Mouse (Mus musculus) midbrain, embryonic 11.5 days (tissue): ENCODE results near the gene Gm43951. TPM values are rescaled to one million over a fixed set of nuclear protein-coding genes. Genes with fewer than 3 reads are reported as not detected.
"Not testable (repeated sequence)": the region's sequence is repeated elsewhere in the genome, so short reads cannot be mapped to it uniquely, and the experiment has no call there.

Source experiments
- ATAC-seq: fragments of 200-750 bp; cut with Nextera tagmentation; 2 replicates; pipeline ENCODE4 v1.8.0; 2017; ENCODE audit warnings: moderate TSS enrichment, moderate library complexity; ENCODE audit not compliant: low FRiP score
- DNase-seq: peaks from one replicate; pipeline ENCODE4 v3.0.0; 2015; ENCODE audit warnings: low spot score; ENCODE audit errors: missing footprints
- H3K27ac ChIP-seq: fragments of 300-500 bp; sonication (generic); 2 replicates; pipeline ENCODE4 v1.5.1; 2014; ENCODE audit warnings: low read depth, low read length
- H3K27me3 ChIP-seq: fragments of 300-500 bp; sonication (generic); 2 replicates; pipeline ENCODE4 v1.6.1; 2014; ENCODE audit warnings: mild to moderate bottlenecking, low read length, moderate library complexity, mixed read lengths; ENCODE audit not compliant: control insufficient read depth, insufficient read depth
- H3K36me3 ChIP-seq: fragments of 300-500 bp; sonication (generic); 2 replicates; pipeline ENCODE4 v1.6.1; 2014; ENCODE audit warnings: mild to moderate bottlenecking, low read length, moderate library complexity, mixed read lengths; ENCODE audit not compliant: control insufficient read depth, insufficient read depth
- H3K4me1 ChIP-seq: fragments of 300-500 bp; sonication (generic); 2 replicates; pipeline ENCODE4 v1.6.1; 2014; ENCODE audit warnings: low read length; ENCODE audit not compliant: control insufficient read depth, insufficient read depth
- H3K4me2 ChIP-seq: fragments of 300-500 bp; sonication (generic); 2 replicates; pipeline ENCODE4 v1.6.1; 2014; ENCODE audit warnings: mild to moderate bottlenecking, moderate library complexity
- H3K4me3 ChIP-seq: fragments of 300-500 bp; sonication (generic); 2 replicates; pipeline ENCODE4 v1.5.1; 2014; ENCODE audit warnings: low read depth, low read length
- H3K9ac ChIP-seq: fragments of 300-500 bp; sonication (generic); 2 replicates; pipeline ENCODE4 v1.6.1; 2014; ENCODE audit warnings: low read length
- H3K9me3 ChIP-seq: fragments of 300-500 bp; sonication (generic); 2 replicates; pipeline ENCODE4 v1.6.1; 2016; ENCODE audit warnings: low read length; ENCODE audit not compliant: control insufficient read depth
- WGBS: fragments of 180-500 bp; shearing (Covaris S2); extraction: QIAGEN DNeasy Blood & Tissue Kit; methylation state at CpG from one replicate; pipeline ENCODE4 v1.1.7; 2014; 5-methylcytosine and 5-hydroxymethylcytosine counted together
- polyA plus RNA-seq: library from polyadenylated mRNA; unstranded; fragments of >200 nt; fragmentation: Nextera tagmentation; extraction: Ambion mirVana; gene quantifications from 2 replicates; pipeline ENCODE4 v1.2.1, GENCODE M21; 2014

Gm43951 gene
- polyA plus RNA-seq, 1 experiment from 2014 or later = 0.12 TPM

DNA sequence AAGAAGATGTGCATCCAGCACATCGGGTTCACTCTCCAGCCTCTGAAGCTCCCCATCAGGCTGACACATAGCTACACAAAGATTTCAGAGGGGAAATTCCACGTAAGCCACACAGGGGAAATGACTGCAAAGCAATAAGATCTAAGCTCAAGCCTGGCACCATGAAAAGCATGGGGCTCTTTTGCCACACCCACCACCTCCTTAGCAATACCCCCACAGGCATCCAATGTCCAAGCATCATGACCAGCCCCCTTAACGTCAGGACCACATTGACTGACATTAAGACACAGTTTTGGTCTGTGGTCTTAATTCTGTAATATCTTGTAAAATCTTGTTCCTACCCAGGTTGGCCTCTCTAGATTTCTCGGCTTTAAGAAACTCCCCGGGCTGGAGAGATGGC is 26.1 kb downstream of the Gm43951 start:
- Histone ChIP-seq H3K36me3 (peaks cover 8% of the 10 kb centered on the region; the same call in 1 of the 2 replicates), H3K4me2 (no peak overlapping the region), H3K9me3 (no peaks in the 10 kb centered on the region), H3K4me1 (no peaks in the 10 kb centered on the region), H3K9ac (no peak overlapping the region), H3K27ac (no peak overlapping the region), H3K27me3 (no peaks in the 10 kb centered on the region), H3K4me3 (no peak overlapping the region)
- ATAC-seq (no peak), DNase-seq (peak; percentile 80)
- WGBS = 91% methylated on average over 5 of the region's 5 CpGs

DNA sequence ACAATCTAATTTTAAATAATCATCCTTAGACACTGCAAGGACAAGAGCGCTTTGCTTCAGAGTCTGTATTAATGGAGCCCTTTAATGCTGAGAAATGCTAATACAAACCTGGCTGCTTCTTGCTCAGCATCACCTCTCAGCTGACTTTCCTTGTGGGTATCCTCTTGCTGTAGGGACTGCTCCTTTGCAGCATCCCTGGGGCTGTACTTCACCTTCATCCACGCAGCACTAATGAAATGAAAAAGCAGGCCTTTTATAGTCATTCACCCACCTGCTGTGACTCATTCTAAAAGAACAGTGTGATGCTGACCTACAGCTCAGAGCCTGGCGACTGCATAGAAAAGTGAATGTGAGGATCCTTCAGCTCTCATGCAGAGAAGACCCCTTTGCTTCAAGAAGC is 30.1 kb downstream of the Gm43951 start:
- H3K27me3 ChIP-seq = no peaks in the 10 kb centered on the region
- H3K36me3 ChIP-seq = peaks cover 11% of the 10 kb centered on the region
- WGBS = 45% methylated on average over 3 of the region's 3 CpGs
- no peak overlapping the region for H3K4me2 ChIP-seq
- no peak overlapping the region for H3K4me3 ChIP-seq
- no peak overlapping the region for H3K27ac ChIP-seq
- no peaks in the 10 kb centered on the region for H3K4me1 ChIP-seq
- ATAC-seq (no peak), DNase-seq (peak; percentile 75)
- H3K9ac ChIP-seq = no peak overlapping the region
- no peaks in the 10 kb centered on the region for H3K9me3 ChIP-seq

DNA sequence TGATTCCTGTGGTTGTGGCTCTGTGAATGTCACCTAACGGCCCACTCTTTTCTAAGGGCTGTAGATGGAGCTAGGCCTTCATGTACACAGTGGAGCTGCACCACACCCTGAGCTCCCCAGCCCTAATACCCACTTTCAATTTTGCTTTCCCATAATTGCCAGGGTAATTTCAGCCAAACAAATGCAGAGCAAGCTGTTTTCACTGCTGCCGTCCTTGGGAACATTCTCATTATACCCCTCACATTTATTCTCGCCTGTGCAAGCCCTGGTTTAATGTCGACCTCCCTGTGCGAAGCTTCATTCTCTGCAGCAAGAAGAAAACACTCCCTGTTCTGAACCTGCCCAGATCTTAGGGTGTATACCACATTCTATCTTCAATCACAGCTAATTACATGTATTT is 30.7 kb downstream of the Gm43951 start:
- peak; percentile 54 for DNase-seq
- H3K4me1 ChIP-seq = no peaks in the 10 kb centered on the region
- no peak overlapping the region for H3K4me2 ChIP-seq
- no peaks in the 10 kb centered on the region for H3K9me3 ChIP-seq
- no peak for ATAC-seq
- H3K27ac ChIP-seq = no peak overlapping the region
- H3K36me3 ChIP-seq = peaks cover 10% of the 10 kb centered on the region
- no peaks in the 10 kb centered on the region for H3K27me3 ChIP-seq
- no peak overlapping the region for H3K9ac ChIP-seq
- 88% methylated on average over 5 of the region's 5 CpGs for WGBS
- H3K4me3 ChIP-seq = no peak overlapping the region

DNA sequence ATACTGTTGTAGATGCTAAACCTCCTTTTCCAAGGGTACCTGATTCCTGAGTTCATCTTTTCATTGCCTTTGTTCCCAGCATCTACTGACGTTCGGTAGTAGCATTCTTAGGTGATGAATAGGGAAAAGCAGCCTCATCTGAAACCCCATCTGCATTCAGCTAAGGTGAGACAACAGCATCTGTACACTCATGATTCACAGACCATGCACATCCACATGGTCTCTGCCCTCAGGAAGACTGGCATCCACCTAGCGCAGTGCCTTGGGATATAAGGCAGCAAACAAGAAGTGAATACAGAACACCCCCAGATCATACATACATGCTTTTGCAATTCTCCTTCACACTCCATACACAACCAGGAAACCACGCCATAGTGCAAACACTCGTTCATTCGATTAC is 31.9 kb downstream of the Gm43951 start:
- Histone ChIP-seq H3K4me1 (no peaks in the 10 kb centered on the region), H3K9ac (no peak overlapping the region), H3K36me3 (peaks cover 10% of the 10 kb centered on the region), H3K4me3 (no peak overlapping the region), H3K27ac (no peak overlapping the region), H3K27me3 (no peaks in the 10 kb centered on the region), H3K4me2 (no peak overlapping the region), H3K9me3 (no peaks in the 10 kb centered on the region)
- no peak for ATAC-seq
- 97% methylated on average over 6 of the region's 6 CpGs for WGBS
- no peak for DNase-seq

DNA sequence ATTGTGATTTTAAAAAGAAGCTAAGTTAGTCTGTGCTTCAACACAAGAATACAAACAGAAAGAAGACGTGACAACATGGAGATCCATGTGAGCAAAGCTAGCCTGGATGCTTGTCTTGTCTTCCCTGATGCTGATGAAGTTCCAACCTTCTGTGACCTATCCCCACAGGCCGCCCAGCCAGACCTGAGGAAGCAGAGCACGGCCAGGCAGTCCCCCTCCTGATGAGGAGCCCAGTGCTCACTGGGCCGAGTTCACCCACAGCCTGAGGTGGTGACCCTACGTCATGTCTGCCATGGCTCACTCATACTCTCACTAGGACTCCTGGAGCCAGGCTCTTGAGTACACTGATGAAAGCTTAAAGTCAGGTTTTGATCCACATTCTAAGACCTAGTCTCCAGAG is 33.1 kb downstream of the Gm43951 start:
- DNase-seq = peak; percentile 14
- Histone ChIP-seq H3K36me3 (peaks cover 13% of the 10 kb centered on the region), H3K27ac (no peak overlapping the region), H3K9ac (no peak overlapping the region), H3K4me1 (no peaks in the 10 kb centered on the region), H3K4me3 (no peak overlapping the region), H3K9me3 (no peaks in the 10 kb centered on the region), H3K27me3 (no peaks in the 10 kb centered on the region), H3K4me2 (no peak overlapping the region)
- 90% methylated on average over 5 of the region's 5 CpGs for WGBS
- ATAC-seq = no peak

DNA sequence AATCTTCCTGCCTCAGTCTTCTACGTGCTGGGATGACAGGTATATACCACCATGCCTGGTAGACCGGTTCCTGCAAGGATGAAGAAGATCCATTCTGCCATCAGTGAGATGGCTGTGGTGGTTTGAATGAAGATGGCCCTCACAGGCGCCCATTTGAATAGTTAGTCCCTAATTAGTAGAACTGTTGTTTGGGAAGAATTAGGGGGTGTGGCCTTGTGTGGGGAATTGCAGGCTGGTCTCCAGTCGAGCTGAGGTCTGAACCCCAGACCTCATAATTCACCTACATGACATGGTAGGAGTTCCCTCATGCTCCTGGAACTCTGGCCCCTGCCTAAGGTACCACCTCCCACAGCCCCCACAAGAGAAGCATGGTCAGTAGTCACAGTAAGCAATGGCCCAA is 34.7 kb downstream of the Gm43951 start:
- not testable (repeated sequence) for H3K4me2 ChIP-seq, ATAC-seq, H3K9me3 ChIP-seq, H3K4me1 ChIP-seq, H3K9ac ChIP-seq, H3K27me3 ChIP-seq, H3K27ac ChIP-seq, H3K4me3 ChIP-seq
- H3K36me3 ChIP-seq = peaks cover 12% of the 10 kb centered on the region
- peak; percentile 57 for DNase-seq
- 89% methylated on average over 4 of the region's 4 CpGs for WGBS

DNA sequence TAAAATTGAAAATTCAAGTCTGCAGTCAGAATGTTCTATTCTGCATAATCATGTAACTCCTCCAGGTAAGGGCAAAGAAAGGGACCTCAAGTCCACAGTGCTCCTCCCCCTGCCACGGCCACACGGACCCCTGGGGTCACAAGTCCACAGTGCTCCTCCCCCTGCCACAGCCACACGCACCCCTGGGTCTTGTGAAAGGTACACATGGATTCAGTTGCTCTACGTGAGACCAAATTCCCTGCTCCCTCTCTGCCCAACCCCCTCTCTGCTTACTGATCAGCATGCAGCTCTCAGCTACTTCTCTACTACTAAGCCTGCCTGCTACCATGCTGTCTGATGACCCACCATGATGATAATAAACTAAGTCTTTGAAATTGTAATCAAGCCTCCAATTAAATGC is 36.8 kb downstream of the Gm43951 start:
- Histone ChIP-seq H3K4me3 (no peak overlapping the region), H3K36me3 (peaks cover 11% of the 10 kb centered on the region), H3K9me3 (no peaks in the 10 kb centered on the region), H3K4me1 (no peaks in the 10 kb centered on the region), H3K27ac (no peak overlapping the region), H3K9ac (no peak overlapping the region), H3K27me3 (no peaks in the 10 kb centered on the region), H3K4me2 (no peak overlapping the region)
- DNase-seq = peak; percentile 26
- 80% methylated on average over 4 of the region's 4 CpGs for WGBS
- ATAC-seq = no peak

DNA sequence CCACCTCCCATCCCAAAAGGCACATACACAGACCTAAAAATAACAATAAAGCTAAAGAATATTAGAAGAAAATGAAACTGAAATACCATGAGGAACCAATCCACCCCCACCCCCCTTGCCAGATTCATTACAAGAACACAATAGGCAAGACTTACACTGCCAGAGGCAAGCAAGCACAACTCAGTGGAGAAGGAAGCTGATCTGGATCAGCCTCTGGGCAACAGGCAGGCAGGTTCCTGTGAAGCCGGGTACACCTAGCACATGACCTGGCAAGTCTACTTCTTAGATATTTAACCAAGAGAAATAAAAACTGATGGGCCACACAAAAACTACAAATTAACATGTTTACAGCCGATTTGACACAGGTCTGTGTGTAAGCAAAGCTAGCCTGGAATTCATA is 43.4 kb downstream of the Gm43951 start:
- 93% methylated on average over 2 of the region's 2 CpGs for WGBS
- no peak overlapping the region for H3K4me2 ChIP-seq
- DNase-seq = no peak
- H3K27me3 ChIP-seq = no peaks in the 10 kb centered on the region
- H3K4me1 ChIP-seq = no peaks in the 10 kb centered on the region
- peaks cover 14% of the 10 kb centered on the region; the same call in 1 of the 2 replicates for H3K36me3 ChIP-seq
- H3K4me3 ChIP-seq = no peak overlapping the region
- no peaks in the 10 kb centered on the region for H3K9me3 ChIP-seq
- no peak for ATAC-seq
- H3K9ac ChIP-seq = no peak overlapping the region
- H3K27ac ChIP-seq = no peak overlapping the region

DNA sequence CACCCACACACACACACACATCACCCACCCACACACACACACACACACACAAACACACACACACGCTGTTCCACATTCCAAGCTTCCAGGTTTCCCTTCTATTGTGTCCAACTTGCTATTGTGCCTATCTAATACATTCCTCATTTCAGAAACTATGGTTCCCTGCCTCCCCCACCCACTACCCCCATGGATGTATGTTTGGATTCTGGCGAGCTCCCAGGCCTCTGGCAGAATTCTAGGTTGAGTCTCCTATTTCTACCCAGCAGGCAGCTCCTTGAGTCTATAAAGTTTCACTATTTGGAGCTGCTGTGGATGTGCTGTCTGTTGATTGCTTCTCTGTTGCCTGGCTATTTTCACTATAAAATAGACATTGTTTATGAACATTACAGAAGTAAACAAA is 50.0 kb downstream of the Gm43951 start:
- WGBS = 80% methylated on average over 2 of the region's 2 CpGs
- H3K9ac ChIP-seq = no peak overlapping the region
- H3K27me3 ChIP-seq = no peaks in the 10 kb centered on the region
- H3K4me2 ChIP-seq = no peak overlapping the region
- H3K9me3 ChIP-seq = no peaks in the 10 kb centered on the region
- DNase-seq (peak; percentile 44), ATAC-seq (no peak)
- H3K4me1 ChIP-seq = peaks cover 5% of the 10 kb centered on the region; the same call in 1 of the 2 replicates
- H3K4me3 ChIP-seq = no peak overlapping the region
- H3K27ac ChIP-seq = no peak overlapping the region
- H3K36me3 ChIP-seq = peaks cover 14% of the 10 kb centered on the region

DNA sequence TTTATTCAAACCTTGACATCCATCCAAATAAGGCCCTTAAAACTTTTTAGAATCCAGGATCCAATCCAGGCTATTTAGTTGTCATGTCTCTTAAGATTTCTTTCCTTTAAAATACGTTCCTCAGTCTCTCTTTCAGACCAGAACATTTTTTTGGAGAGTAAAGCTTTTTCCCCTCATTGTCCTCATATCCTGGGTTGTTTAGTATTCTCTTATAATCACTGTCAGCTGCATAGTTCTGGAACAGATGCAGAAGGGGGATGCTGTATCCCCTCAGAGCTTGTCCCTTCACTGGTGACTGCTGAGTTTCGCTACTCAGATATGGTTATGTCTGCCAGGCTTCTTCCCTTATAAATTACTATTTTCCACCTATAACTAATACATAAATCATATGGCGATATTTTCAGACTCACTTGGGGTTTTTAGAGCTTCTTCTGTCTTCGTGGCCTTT is 50.6 kb downstream of the Gm43951 start:
- DNase-seq (peak; percentile 77), ATAC-seq (no peak)
- peaks cover 14% of the 10 kb centered on the region for H3K36me3 ChIP-seq

More for the DNA sequence above, 50.6 kb downstream of the Gm43951 start:
- no peak overlapping the region for H3K27ac ChIP-seq
- no peak overlapping the region for H3K9ac ChIP-seq
- peaks cover 5% of the 10 kb centered on the region; the same call in 1 of the 2 replicates for H3K4me1 ChIP-seq
- H3K4me2 ChIP-seq = no peak overlapping the region
- H3K27me3 ChIP-seq = no peaks in the 10 kb centered on the region
- 85% methylated on average over 4 of the region's 4 CpGs for WGBS
- no peaks in the 10 kb centered on the region for H3K9me3 ChIP-seq
- H3K4me3 ChIP-seq = no peak overlapping the region
